Mouse (Mus musculus) lung, postnatal 0 days (tissue): Measurements from ENCODE around the gene Tmem53.

Source experiments
- CTCF ChIP-seq: IDR thresholded peaks from 2 replicates; pipeline ENCODE4 v1.5.1; 2016; ENCODE audit warnings: antibody characterized with exemption, mild to moderate bottlenecking
- EP300 ChIP-seq: IDR thresholded peaks from 2 replicates; pipeline ENCODE4 v1.6.1; 2016; ENCODE audit warnings: antibody characterized with exemption, mild to moderate bottlenecking, control low read depth

- TF ChIP-seq CTCF (no peak), EP300 (no peak)
Measured at GRCm38 (mm10) chr4:117262987-117263386, 11.2 kb downstream of the Tmem53 start.
